Mouse (Mus musculus): ENCODE data around the gene Pole3. TPM values are rescaled to one million over a fixed set of nuclear protein-coding genes. Genes with fewer than 3 reads are reported as not detected.

Gene Pole3
- polyA plus RNA-seq, 2 experiments: 51.4 to 77.9 TPM

DNA sequence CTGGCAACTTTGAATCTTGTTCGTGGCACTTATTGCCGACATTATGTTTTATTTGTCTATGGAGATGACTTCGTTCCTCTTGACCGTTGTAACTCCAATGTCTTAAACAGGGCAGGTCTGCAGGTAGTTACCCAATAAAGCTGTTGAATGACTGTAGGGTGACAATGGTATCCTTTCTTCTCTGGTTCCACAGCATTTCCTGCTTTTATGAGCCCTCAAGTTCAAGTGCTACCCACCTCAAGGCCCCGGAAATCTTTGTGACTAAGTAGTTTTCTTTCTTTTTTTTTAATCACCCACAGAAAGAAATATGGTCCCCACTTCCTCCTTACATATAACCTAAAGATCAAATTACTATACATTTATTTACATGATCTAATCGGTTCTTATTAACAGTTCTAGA lies 49.1 kb downstream of the Pole3 start:
- H3K9me3 ChIP-seq (ENCODE audit: control insufficient read depth, low read length): no peaks in the 10 kb centered on the region
- H3K4me2 ChIP-seq (replicated peaks; ENCODE audit: low read depth, low read length, severe bottlenecking): no peak overlapping the region
- WGBS: 84% methylated on average over 6 of the region's 6 CpGs
- H3K4me1 ChIP-seq (ENCODE audit: control insufficient read depth, insufficient read depth, low read length): peaks cover 4% of the 10 kb centered on the region; the same call in 1 of the 2 replicates
- H3K4me3 ChIP-seq (replicated peaks; ENCODE audit: low read length): no peak overlapping the region
- no peak for DNase-seq (ENCODE audit: low spot score)
- H3K36me3 ChIP-seq (ENCODE audit: control insufficient read depth, insufficient read depth, low read length): no peaks in the 10 kb centered on the region
- TF ChIP-seq POLR2A (IDR thresholded peaks at IDR 0.05; ENCODE audit: borderline replicate concordance, extremely low read depth, insufficient read depth, insufficient read length): no peak
- ATAC-seq (ENCODE audit: low FRiP score, low read depth): no peak
- H3K27ac ChIP-seq (replicated peaks; ENCODE audit: low read depth, low read length): no peak overlapping the region
- H3K9ac ChIP-seq (ENCODE audit: low read depth, low read length, severe bottlenecking): no peak overlapping the region
- peaks cover 10% of the 10 kb centered on the region; the same call in 1 of the 2 replicates for H3K27me3 ChIP-seq (ENCODE audit: control insufficient read depth, insufficient read depth, low read length)

DNA sequence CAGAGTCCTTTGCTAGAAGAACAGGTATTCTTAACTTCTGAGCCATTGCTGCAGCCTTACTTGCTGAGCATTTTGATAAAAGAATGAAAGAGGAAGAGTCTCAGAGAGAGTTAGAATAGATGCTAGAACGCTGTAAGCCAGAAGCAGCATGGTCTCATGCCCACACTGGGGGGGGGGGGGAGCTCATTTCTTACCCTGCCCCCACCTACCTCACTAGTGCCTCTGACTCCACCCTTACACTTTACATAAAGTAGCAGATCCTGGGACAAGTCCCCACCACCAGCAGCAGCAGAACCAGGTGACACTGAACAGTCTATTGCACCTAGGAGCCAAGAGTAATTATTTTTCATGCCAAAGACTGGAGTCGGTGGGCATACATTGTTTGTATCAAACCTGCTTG lies 49.7 kb downstream of the Pole3 start:
- ATAC-seq (ENCODE audit: low FRiP score, low read depth): no peak
- H3K36me3 ChIP-seq (ENCODE audit: control insufficient read depth, insufficient read depth, low read length): no peaks in the 10 kb centered on the region
- peaks cover 10% of the 10 kb centered on the region; the same call in 1 of the 2 replicates for H3K27me3 ChIP-seq (ENCODE audit: control insufficient read depth, insufficient read depth, low read length)
- 85% methylated on average over 2 of the region's 2 CpGs for WGBS
- no peak overlapping the region for H3K27ac ChIP-seq (replicated peaks; ENCODE audit: low read depth, low read length)
- no peaks in the 10 kb centered on the region for H3K9me3 ChIP-seq (ENCODE audit: control insufficient read depth, low read length)
- no peak overlapping the region for H3K4me2 ChIP-seq (replicated peaks; ENCODE audit: low read depth, low read length, severe bottlenecking)
- H3K4me3 ChIP-seq (replicated peaks; ENCODE audit: low read length): no peak overlapping the region
- no peak for DNase-seq (ENCODE audit: low spot score)
- peaks cover 4% of the 10 kb centered on the region; the same call in 1 of the 2 replicates for H3K4me1 ChIP-seq (ENCODE audit: control insufficient read depth, insufficient read depth, low read length)
- no peak overlapping the region for H3K9ac ChIP-seq (ENCODE audit: low read depth, low read length, severe bottlenecking)
- no peak for TF ChIP-seq POLR2A (IDR thresholded peaks at IDR 0.05; ENCODE audit: borderline replicate concordance, extremely low read depth, insufficient read depth, insufficient read length)

Other genes starting within 250 kb of the Pole3 start
- gene Fkbp15, start 164.5 kb downstream of the Pole3 start, polyA plus RNA-seq (2012; rRNA removed): 24.1 and 25.7 TPM in 2 replicates
- 29.3 and 29.6 TPM in 2 replicates for gene Fkbp15, start 164.5 kb downstream of the Pole3 start, polyA plus RNA-seq (2014; fragmentation: Nextera tagmentation; extraction: Ambion mirVana)
- 33.1 and 33.3 TPM in 2 replicates for gene Slc31a1, start 164.3 kb downstream of the Pole3 start, polyA plus RNA-seq (2012; rRNA removed)
- gene Slc31a1, start 164.3 kb downstream of the Pole3 start, polyA plus RNA-seq (2014; fragmentation: Nextera tagmentation; extraction: Ambion mirVana): 45.0 and 46.0 TPM in 2 replicates
- gene Cdc26, start 116.4 kb downstream of the Pole3 start, polyA plus RNA-seq (2012; rRNA removed): 114 and 146 TPM in 2 replicates
- 184 and 190 TPM in 2 replicates for gene Cdc26, start 116.4 kb downstream of the Pole3 start, polyA plus RNA-seq (2014; fragmentation: Nextera tagmentation; extraction: Ambion mirVana)
- 27.4 and 28.9 TPM in 2 replicates for gene Prpf4, start 116.3 kb downstream of the Pole3 start, polyA plus RNA-seq (2012; rRNA removed)
- 20.8 and 22.4 TPM in 2 replicates for gene Prpf4, start 116.3 kb downstream of the Pole3 start, polyA plus RNA-seq (2014; fragmentation: Nextera tagmentation; extraction: Ambion mirVana)
- 0.14 and 0.46 TPM in 2 replicates for gene Rnf183, start 89.8 kb downstream of the Pole3 start, polyA plus RNA-seq (2012; rRNA removed)
- not detected in 2 replicates for gene Rnf183, start 89.8 kb downstream of the Pole3 start, polyA plus RNA-seq (2014; fragmentation: Nextera tagmentation; extraction: Ambion mirVana)
- gene Wdr31, start 54.2 kb downstream of the Pole3 start, polyA plus RNA-seq (2012; rRNA removed): 3.9 and 4.1 TPM in 2 replicates
- gene Wdr31, start 54.2 kb downstream of the Pole3 start, polyA plus RNA-seq (2014; fragmentation: Nextera tagmentation; extraction: Ambion mirVana): 4.6 TPM in 2 replicates
- 7.2 and 7.4 TPM in 2 replicates for gene Bspry, start 45.0 kb downstream of the Pole3 start, polyA plus RNA-seq (2012; rRNA removed)
- 11.7 and 13.3 TPM in 2 replicates for gene Bspry, start 45.0 kb downstream of the Pole3 start, polyA plus RNA-seq (2014; fragmentation: Nextera tagmentation; extraction: Ambion mirVana)
- 7.6 and 9.0 TPM in 2 replicates for gene Hdhd3, start 21.6 kb downstream of the Pole3 start, polyA plus RNA-seq (2012; rRNA removed)
- 12.6 and 15.0 TPM in 2 replicates for gene Hdhd3, start 21.6 kb downstream of the Pole3 start, polyA plus RNA-seq (2014; fragmentation: Nextera tagmentation; extraction: Ambion mirVana)
- 57.3 and 66.7 TPM in 2 replicates for gene Alad, start 5.2 kb downstream of the Pole3 start, polyA plus RNA-seq (2012; rRNA removed)
- gene Alad, start 5.2 kb downstream of the Pole3 start, polyA plus RNA-seq (2014; fragmentation: Nextera tagmentation; extraction: Ambion mirVana): 90.2 and 97.8 TPM in 2 replicates
- 0.35 and 0.51 TPM in 2 replicates for gene 4933430I17Rik, start 301 bp upstream of the Pole3 start, polyA plus RNA-seq (2012; rRNA removed)
- gene 4933430I17Rik, start 301 bp upstream of the Pole3 start, polyA plus RNA-seq (2014; fragmentation: Nextera tagmentation; extraction: Ambion mirVana): 0.14 and 0.54 TPM in 2 replicates
- 67.6 and 68.2 TPM in 2 replicates for gene Rgs3, start 34.8 kb upstream of the Pole3 start, polyA plus RNA-seq (2012; rRNA removed)
- gene Rgs3, start 34.8 kb upstream of the Pole3 start, polyA plus RNA-seq (2014; fragmentation: Nextera tagmentation; extraction: Ambion mirVana): 37.6 and 40.2 TPM in 2 replicates

Data from limb, embryonic 14.5 days (tissue).